ENCODE assay signal across 19 mouse cellular contexts in the genomic region with DNA sequence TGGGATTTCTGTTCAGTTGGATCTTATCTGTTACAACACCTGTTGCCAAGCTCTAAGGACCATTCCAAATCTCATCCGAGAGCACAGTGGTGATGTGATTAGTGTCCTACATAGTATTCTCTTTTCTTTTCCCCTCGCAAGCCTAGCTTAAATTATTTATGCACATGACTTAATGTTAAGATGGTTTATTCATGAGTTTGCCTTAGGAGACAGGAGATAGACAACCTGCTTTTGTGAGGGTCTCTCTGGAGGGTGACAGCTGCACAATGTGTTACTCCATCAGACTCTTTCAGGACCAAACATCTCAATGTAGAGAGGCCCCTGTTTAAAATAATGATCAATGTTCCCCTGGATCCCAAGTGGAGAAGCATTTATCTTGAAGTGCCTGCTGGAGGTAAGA. TPM values are rescaled to one million over a fixed set of nuclear protein-coding genes. Genes with fewer than 3 reads are reported as not detected.
A peak's percentile ranks its signal among the peaks of the same experiment; 100 is the strongest.
DNase-seq lines count a peak whose midpoint lies in the region; ATAC-seq and TF ChIP-seq lines count a peak whose summit lies in the region.
"Had no signal": no experiment of that assay in that cellular context is flagged by ENCODE, and none has a peak within 500 bp of the region (broad histone marks: within the 10 kb centered on the region; RNA-seq: fewer than 3 reads in every experiment).

No protein-coding gene starts in this region.

- peak; percentile 70 for ATAC-seq in midbrain, embryonic 15.5 days (replicated peaks)
- ATAC-seq: hindbrain, embryonic 16.5 days had no signal

- H3K27ac ChIP-seq in left cerebral cortex, adult 2 months = peak overlapping the region; percentile 77
- no peak overlapping the region for H3K27ac ChIP-seq in midbrain, embryonic 15.5 days
- H3K27ac ChIP-seq in kidney, adult 2 months (ENCODE audit: insufficient read depth, low read depth, low read length) = no peak overlapping the region
- H3K27ac ChIP-seq: embryonic facial prominence, embryonic 13.5 days; forebrain, embryonic 12.5 days; gastrocnemius, adult 2 months; heart, embryonic 13.5 days; hindbrain, embryonic 12.5 days had no signal

- H3K9me3 ChIP-seq in midbrain, embryonic 15.5 days = no peaks in the 10 kb centered on the region
- H3K9me3 ChIP-seq: embryonic facial prominence, embryonic 13.5 days; forebrain, embryonic 12.5 days; heart, embryonic 13.5 days; hindbrain, embryonic 12.5 days had no signal

- intact Hi-C loops in left cerebral cortex, adult 2 months (cut with DNase I) = loop anchor here (5.0 to 10.0 kb wide), 2 partner anchors 183 to 674 kb away; no protein-coding TSS in a partner anchor

- H3K36me3 ChIP-seq in midbrain, embryonic 15.5 days (replicated peaks) = no peaks in the 10 kb centered on the region
- H3K36me3 ChIP-seq in kidney, adult 2 months (ENCODE audit: control insufficient read depth, insufficient read depth, low read length) = no peaks in the 10 kb centered on the region
- H3K36me3 ChIP-seq: embryonic facial prominence, embryonic 13.5 days; forebrain, embryonic 12.5 days; heart, embryonic 13.5 days; hindbrain, embryonic 12.5 days had no signal

- 37% methylated on average over 2 of the region's 2 CpGs for WGBS in midbrain, embryonic 15.5 days
- WGBS in kidney, adult 2 months = 83% methylated on average over 2 of the region's 2 CpGs

- H3K9ac ChIP-seq in midbrain, embryonic 15.5 days = no peak overlapping the region
- H3K9ac ChIP-seq: embryonic facial prominence, embryonic 13.5 days; forebrain, embryonic 12.5 days; heart, embryonic 13.5 days; hindbrain, embryonic 12.5 days had no signal

- TF ChIP-seq CTCF in left cerebral cortex, adult 2 months (IDR thresholded peaks at IDR 0.05) = no peak
- TF ChIP-seq CTCF in brain, embryonic 14.5 days (IDR thresholded peaks at IDR 0.05; ENCODE audit: borderline replicate concordance, extremely low read depth, insufficient read depth, insufficient read length) = no peak
- TF ChIP-seq CTCF in kidney, adult 2 months (conservative IDR thresholded peaks at IDR 0.05; ENCODE audit: insufficient read depth, insufficient read length, low read depth, low read length) = no peak

- no peaks in the 10 kb centered on the region for H3K27me3 ChIP-seq in midbrain, embryonic 15.5 days (replicated peaks)
- H3K27me3 ChIP-seq in kidney, adult 2 months (replicated peaks; ENCODE audit: control insufficient read depth, insufficient read depth, low read length) = no peaks in the 10 kb centered on the region
- H3K27me3 ChIP-seq: embryonic facial prominence, embryonic 13.5 days; forebrain, embryonic 12.5 days; heart, embryonic 13.5 days; hindbrain, embryonic 12.5 days had no signal

- H3K4me1 ChIP-seq in midbrain, embryonic 15.5 days = no peaks in the 10 kb centered on the region
- H3K4me1 ChIP-seq in kidney, adult 2 months (ENCODE audit: control insufficient read depth, insufficient read depth, low read length) = no peaks in the 10 kb centered on the region
- H3K4me1 ChIP-seq: embryonic facial prominence, embryonic 13.5 days; heart, embryonic 13.5 days had no signal

- no peak for TF ChIP-seq POLR2A in brain, embryonic 14.5 days (IDR thresholded peaks at IDR 0.05; ENCODE audit: borderline replicate concordance, extremely low read depth, insufficient read depth, insufficient read length, poor library complexity, severe bottlenecking)
- no peak for TF ChIP-seq POLR2A in kidney, adult 2 months (IDR thresholded peaks at IDR 0.05; ENCODE audit: low read depth, low read length)

- peak; percentile 15 for DNase-seq in cerebellum, adult 9-10 months
- no peak for DNase-seq in cerebellum, adult 11 months
- no peak for DNase-seq in left cerebral cortex, adult 2 months (ENCODE audit: extremely low spot score in 1 of 2, low spot score in 2 of 2)
- DNase-seq in left cerebral cortex, adult 18-20 months (ENCODE audit: low spot score in 2 of 2) = no peak
- peak; percentile 52 for DNase-seq in brain, embryonic 14.5 days (ENCODE audit: low read depth)
- DNase-seq in kidney, adult 2 months = no peak
- DNase-seq: adrenal gland, postnatal 10 days; gastrocnemius, adult 2 months; gastrocnemius, postnatal 25 days; heart, postnatal 4 days had no signal

- no peak overlapping the region for H3K4me3 ChIP-seq in left cerebral cortex, adult 2 months
- no peak overlapping the region for H3K4me3 ChIP-seq in midbrain, embryonic 15.5 days
- no peak overlapping the region for H3K4me3 ChIP-seq in kidney, adult 2 months (ENCODE audit: insufficient read depth, low read depth, low read length)
- H3K4me3 ChIP-seq: embryonic facial prominence, embryonic 13.5 days; forebrain, embryonic 12.5 days; gastrocnemius, adult 2 months; heart, embryonic 13.5 days; hindbrain, embryonic 12.5 days had no signal

- no peak overlapping the region for H3K4me2 ChIP-seq in midbrain, embryonic 15.5 days
- H3K4me2 ChIP-seq: embryonic facial prominence, embryonic 13.5 days; forebrain, embryonic 12.5 days; heart, embryonic 13.5 days; hindbrain, embryonic 12.5 days had no signal

RNA-seq across cellular contexts. Expression of a gene that starts 27.3 kb away (rescaled TPM):
- 100 to 1,000 TPM; 112 to 117 TPM for total RNA-seq in left cerebral cortex, adult 2 months (2021)
- total RNA-seq in left cerebral cortex, adult 18-20 months (2021) = 100 to 1,000 TPM; 104 to 109 TPM
- 27.0 and 29.5 TPM in 2 replicates for polyA plus RNA-seq in brain, embryonic 14.5 days (2012; rRNA removed)
- polyA plus RNA-seq in midbrain, embryonic 15.5 days (2015; fragmentation: Nextera tagmentation; extraction: Ambion mirVana) = 31.8 and 33.4 TPM in 2 replicates
- polyA plus RNA-seq in kidney, adult 2 months (2012; rRNA removed) = 0.16 and 0.36 TPM in 2 replicates
- total RNA-seq: granulocyte monocyte progenitor cell, adult 5-6 weeks; MEL had no signal
- polyA plus RNA-seq: C2C12 had no signal

RNA-seq across cellular contexts. Expression of a gene that starts 33.2 kb away (rescaled TPM):
- total RNA-seq in left cerebral cortex, adult 2 months (2021) = 100 to 1,000 TPM; 193 to 196 TPM
- 100 to 1,000 TPM; 169 to 182 TPM for total RNA-seq in left cerebral cortex, adult 18-20 months (2021)
- polyA plus RNA-seq in brain, embryonic 14.5 days (2012; rRNA removed) = 38.2 and 71.3 TPM in 2 replicates
- 43.2 and 44.3 TPM in 2 replicates for polyA plus RNA-seq in midbrain, embryonic 15.5 days (2015; fragmentation: Nextera tagmentation; extraction: Ambion mirVana)
- polyA plus RNA-seq in kidney, adult 2 months (2012; rRNA removed) = 0.49 and 0.84 TPM in 2 replicates
- total RNA-seq: granulocyte monocyte progenitor cell, adult 5-6 weeks; MEL had no signal
- polyA plus RNA-seq: C2C12 had no signal

Comparison
In these comparisons a context has a peak if more than half of its experiments do, and no peak if none do; other contexts are left out.
1. DNase-seq: peak in cerebellum, adult 9-10 months (single experiment) and brain, embryonic 14.5 days (single experiment); none in cerebellum, adult 11 months (single experiment), left cerebral cortex, adult 2 months (0 of 2), left cerebral cortex, adult 18-20 months (0 of 2) and kidney, adult 2 months (single experiment).
2. RNA of a gene that starts 27.3 kb away (polyA plus RNA-seq): 31.8 to 33.4 TPM in midbrain, embryonic 15.5 days and 27.0 to 29.5 TPM in brain, embryonic 14.5 days; 0.16 to 0.36 TPM in kidney, adult 2 months; every median in the first group is over 10 times any median in the second.
3. RNA of a gene that starts 33.2 kb away (polyA plus RNA-seq): 38.2 to 71.3 TPM in brain, embryonic 14.5 days and 43.2 to 44.3 TPM in midbrain, embryonic 15.5 days; 0.49 to 0.84 TPM in kidney, adult 2 months; every median in the first group is over 10 times any median in the second.